Mouse (Mus musculus): ENCODE data around the gene Slc13a1.
A peak's percentile ranks its signal among the peaks of the same experiment; 100 is the strongest.

The Slc13a1 gene

GRCm38 (mm10) chr6:24072804-24073203 is 95.1 kb downstream of the Slc13a1 start:
- DNase-seq, result no peak

- DNase-seq, result no peak
These were observed 108.1 kb downstream of the Slc13a1 start for GRCm38 (mm10) chr6:24059754-24060153.

- no peak for DNase-seq
These were observed 112.8 kb downstream of the Slc13a1 start for GRCm38 (mm10) chr6:24055086-24055485.

- DNase-seq, result peak; percentile 54 to 60
These were observed 113.7 kb downstream of the Slc13a1 start for GRCm38 (mm10) chr6:24054086-24054710.

- peak in 1 of 2 experiments; percentile 34 for DNase-seq
These were observed 120.7 kb downstream of the Slc13a1 start for GRCm38 (mm10) chr6:24047014-24047770.

GRCm38 (mm10) chr6:24043496-24043895 is 124.4 kb downstream of the Slc13a1 start:
- no peak for DNase-seq
